Mouse (Mus musculus): ENCODE results near the gene Hsf4.

The Hsf4 gene

DNA sequence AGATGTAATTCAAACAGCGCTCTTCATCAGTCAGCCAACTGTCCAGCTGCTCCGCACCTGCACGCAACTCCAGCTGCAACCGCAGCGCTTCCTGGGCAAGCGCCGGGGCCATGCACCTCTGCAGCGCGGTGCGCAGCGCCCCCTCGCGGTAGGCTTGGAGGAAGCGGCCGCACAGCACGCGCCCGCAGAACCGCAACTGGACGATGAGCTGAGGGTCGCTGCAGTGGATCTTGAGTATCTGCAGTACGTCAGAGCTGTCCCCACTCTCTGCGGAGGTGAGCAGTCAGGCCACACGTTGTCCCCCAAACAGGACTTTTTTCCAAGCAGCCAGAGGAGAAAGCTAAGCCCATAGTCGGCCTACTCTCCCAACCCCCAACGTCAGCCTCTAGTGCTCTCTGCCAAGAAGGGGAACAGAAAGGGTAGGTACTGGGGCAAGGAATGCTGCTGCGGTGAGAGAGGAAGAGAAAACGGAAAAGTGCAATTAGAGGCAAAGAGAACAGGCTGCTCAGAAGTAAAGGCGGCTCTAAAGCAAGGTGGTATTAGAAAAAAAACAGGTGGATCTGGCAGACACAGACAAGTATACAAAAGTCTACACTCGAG is 9.8 kb upstream of the Hsf4 start:
- peak; percentile 78 for DNase-seq (ENCODE audit: extremely low spot score)

DNA sequence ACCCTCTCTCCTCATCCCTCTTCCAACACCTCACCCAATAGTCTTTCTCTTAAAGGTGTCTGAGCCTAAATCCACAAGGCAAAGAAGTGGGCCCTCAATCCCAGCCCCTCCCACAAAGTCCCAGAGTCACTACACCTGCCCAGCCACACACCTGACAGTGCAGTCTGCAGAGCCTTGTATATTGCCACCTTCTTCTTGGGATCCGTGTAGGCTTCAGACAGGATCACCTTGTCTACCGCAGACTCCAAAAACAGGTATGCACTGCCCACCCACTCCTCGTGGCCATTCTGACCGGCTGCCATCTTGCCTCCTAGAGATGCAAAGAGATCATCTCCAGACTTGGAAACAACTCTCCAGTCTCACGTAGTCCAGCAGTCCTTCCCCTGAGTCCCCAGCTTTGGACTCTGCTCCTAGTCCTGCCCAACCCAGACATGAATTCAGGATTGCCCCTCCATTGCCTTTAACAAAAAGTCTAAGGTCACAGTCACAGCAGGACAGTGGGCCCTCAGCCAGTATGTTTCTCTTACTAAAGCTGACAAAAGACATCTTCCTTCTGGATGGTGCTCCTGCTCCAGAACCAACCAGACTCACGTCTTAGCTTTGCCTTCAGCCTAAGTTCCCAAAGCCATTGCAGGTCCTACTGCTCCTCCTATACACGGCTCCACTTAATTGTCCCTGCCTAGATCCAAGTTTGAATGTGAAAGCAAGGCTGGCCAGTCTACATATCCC is 9.1 kb upstream of the Hsf4 start:
- no peak for DNase-seq (ENCODE audit: extremely low spot score)

DNA sequence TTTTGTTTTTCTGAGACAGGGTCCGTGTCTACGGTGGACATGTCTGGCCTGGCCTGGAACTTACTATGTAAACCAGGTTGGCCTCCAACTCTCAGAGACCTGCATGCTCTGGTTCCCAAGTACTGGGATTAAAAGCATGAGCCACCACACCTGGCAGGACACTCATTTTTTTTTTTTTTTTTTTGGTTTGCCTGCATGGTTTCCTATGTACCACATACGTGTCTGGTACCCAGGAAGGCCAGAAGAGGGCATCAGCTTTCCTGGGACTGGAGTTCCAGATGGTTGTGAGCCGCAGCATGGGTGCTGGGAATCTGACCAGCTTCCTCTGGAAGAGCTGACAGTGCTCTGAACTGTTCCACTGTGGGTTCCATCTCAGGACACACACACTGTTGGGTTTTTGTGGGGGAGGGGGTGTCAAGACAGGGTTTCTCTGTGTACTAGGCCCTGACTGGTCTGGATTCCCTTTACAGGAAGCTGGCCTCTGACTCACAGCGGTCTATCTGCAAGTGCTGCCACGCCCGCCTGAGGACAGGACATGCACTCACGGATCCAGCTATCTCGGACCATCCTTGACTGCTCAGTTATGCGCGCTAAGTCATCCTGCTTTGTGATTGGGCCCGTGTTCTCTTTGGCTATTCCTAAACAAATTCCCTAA is 8.1 kb upstream of the Hsf4 start:
- DNase-seq (ENCODE audit: extremely low spot score): no peak

DNA sequence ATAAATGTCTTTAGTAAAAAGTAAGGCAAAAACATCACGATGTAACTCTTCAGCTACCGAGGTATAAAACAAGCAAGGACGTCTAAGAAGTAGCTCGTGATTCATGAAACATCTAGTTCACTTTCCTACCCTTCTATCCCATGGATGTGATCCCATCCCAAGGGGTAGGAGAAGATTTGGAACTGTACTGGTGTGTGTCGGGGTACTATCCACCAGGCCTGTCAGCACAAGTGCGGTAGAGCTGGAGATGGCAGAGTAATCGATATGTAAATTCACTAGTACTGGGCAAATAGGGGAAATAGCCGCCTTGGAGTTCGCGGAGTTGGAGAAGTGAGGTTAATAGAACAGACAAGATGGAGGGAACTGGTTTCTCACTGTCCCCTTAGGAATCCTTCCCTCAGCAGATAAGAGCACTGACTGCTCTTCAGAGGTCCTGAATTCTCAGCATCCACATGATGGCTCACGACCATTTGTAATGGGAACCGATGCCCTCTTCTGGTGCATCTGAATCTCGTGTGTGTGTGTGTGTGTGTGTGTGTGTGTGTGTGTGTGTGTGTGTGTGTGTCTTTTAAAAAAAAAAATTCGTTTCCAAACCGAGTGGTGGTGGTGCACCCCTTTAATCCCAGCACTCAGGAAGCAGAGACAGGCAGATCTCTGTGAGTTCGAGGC is 6.2 kb upstream of the Hsf4 start:
- DNase-seq (ENCODE audit: extremely low spot score): no peak

DNA sequence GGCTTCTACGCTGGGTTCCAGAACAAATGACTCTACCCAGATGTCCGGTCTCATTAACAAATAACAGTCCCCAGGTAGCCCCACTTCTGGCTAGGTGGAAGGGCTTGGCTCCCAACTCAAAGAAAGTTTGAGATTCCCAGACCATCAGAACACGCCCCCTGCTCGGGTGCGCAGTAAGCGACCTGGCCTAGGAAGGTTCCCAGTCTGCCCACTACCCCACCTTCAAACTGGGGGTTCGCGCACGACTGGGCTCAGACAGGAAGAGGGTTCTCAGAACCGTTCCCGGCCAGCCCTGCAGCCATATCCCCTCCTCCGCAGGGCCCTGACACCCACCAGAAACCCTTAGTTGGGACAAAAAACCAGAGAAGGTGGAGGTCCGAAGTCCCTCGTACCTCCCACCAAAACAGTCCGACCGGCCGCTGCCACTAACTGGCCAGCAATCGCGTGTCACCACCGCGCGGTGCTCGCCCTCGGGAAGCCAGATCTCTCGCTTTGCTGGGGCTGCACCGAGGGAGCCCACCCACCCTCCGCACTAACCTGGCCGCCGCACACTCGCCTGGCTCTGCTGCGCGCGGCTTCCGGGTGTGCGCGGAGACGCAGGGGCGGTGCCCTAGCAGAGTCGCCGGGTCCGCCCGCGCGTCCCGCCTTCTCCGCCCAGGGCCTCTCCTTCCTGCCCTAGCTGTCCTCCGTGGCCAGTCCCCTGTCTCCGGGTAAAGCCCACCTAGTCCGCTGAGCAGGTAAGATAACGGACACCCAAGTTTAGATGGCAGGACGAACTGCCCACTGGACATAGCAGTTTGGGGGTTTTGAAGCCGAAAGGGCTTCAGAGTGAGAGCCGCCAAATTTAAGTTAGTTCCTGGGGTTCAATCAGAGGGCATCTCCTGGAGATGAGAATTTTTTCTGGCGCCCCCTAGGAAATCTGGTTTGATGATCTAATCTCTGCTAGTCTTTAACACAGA is 5.3 kb upstream of the Hsf4 start, which contains the start of the genes Tradd and Fbxl8:
Tradd (minus strand) TSS at position 586 of the 959 bp plus-strand sequence.
Fbxl8 (plus strand) TSS at position 625 of the 959 bp plus-strand sequence.
- DNase-seq (ENCODE audit: extremely low spot score): peak; percentile 78

DNA sequence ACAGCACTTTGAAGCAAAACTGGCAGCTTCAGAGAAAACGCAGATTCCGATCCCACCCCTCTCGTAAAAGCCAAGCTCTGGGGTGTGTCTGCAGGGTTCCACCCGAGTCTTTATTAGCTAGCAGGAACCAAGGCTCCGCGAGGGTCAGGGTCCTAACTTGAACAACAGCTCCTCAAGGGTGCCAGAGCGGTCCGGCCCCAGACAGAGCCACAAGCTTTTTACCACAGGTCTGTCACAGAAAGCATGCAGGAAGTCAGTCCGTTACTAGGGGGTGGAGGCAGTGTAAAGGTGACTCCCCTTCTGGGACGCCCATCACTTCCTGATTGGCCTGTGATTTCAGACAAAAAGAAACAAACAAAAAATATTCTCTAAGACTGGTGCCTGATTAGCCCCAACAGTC is 4.5 kb upstream of the Hsf4 start:
- DNase-seq (ENCODE audit: extremely low spot score): no peak

DNA sequence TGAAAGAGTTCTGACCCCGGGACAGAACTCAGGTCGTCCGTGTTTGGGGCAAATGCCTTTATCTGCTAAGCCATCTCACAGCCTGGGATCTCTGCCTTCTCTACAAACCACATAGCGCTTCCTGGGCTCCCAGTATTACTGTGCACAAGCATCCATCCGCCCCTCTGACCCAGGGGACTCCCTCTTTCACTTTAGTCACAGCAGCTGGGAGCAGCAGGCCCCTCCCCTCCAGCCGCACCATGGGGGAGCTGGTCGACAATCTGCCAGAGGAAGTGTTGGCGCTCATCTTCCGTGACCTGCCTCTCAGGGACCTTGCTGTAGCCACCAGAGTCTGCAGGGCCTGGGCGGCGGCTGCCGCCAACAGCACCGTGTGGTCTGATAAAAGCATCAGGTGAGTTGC is 2.8 kb upstream of the Hsf4 start:
- no peak for DNase-seq (ENCODE audit: extremely low spot score)

DNA sequence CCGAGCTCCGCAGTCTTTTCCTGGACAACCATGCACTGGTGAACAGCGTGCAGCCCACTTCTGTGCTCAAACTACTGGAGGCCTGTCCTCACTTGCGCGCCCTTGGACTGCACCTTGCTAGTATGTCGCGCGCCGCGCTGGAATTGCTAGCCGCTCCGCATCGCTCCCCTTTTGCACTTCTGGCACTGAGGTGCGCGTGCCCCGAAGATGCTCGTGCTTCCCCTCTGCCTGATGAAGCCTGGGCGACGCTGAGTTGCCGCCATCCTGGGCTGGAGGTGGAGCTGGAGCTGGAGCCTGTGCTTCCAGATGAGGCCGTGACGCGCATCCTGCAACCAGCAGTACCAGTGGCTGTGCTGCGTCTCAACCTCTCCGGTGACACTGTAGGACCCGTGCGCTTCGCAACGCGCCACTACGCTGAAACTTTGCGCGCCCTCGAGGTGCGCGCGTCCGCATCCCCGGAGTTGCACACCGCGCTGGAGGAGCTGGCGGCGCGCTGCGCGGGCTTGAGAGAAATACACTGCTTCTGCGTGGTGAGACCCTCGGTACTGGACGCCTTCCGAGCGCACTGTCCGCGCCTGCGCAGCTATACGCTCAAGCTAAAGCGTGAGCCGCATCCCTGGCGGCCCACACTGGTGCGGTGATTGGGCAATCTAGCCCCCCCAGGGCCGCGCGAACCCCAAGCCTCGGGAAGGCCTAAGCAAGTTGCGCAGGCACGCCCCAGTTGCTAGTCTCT is 1.1 kb upstream of the Hsf4 start:
- DNase-seq (ENCODE audit: extremely low spot score): no peak

DNA sequence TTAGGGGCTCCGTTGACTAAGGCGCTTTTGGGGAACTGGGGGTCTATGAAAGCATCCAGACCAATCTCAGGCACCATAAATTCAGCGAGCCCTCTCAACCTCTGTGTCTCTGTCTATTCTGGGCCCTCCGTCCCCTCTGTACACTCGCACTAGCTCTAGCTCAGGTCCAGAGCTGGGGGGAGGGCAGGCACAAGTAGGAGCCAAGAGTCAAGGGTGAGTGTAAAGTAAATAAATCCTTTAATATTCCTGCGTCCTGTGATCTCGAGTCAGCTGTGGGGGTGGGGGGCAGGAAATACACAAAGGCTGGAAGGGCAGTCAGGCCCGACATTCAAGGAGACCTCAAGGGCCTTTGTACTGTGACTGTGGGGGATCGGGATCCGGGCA is 534 bp upstream of the Hsf4 start:
- DNase-seq (ENCODE audit: extremely low spot score): no peak

DNA sequence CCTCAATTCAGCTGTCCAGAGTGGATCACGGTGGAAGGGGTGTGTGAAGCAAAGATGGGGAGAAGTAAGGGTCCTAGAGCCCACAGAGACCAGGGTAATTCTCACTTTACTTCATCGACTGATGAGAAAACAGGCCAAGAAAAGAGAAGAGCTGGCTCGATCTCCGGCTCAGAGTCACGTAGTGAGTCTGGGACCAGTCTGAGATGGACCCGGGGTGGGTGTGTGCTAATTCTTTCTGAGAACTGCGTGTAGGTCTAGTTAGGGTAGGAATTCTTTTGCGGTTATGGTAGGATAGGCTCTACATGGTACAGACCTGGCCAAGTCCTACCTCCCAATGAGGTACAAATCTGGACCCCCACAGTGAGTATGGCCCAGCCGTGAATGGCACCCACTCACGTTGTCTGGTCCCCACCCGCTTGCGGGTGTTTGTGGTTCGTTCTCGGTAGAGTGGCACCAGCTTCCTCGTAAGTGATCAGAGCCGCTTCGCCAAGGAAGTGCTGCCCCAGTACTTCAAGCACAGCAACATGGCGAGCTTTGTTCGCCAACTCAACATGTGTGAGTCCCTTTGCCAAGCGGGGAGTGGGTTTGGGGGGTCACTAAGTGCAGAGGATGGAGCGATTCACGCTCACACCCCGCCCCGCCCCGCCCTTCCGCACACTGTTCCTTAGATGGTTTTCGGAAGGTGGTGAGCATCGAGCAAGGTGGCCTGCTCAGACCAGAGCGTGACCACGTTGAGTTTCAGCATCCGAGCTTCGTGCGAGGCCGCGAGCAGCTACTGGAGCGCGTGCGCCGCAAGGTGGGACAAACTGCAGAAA is 707 bp downstream of the Hsf4 start:
- no peak for DNase-seq (ENCODE audit: extremely low spot score)

DNA sequence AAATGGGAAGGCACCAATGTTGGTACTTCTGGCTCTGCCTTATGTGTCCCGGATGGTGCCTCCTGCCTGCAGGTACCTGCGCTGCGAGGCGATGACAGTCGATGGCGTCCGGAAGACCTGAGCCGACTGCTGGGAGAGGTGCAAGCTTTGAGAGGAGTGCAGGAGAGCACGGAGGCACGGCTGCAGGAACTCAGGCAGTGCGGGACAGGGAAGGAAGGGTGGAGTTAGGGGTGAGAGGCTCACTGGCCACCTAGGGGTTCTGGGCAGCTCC is 1.2 kb downstream of the Hsf4 start:
- DNase-seq (ENCODE audit: extremely low spot score): no peak

DNA sequence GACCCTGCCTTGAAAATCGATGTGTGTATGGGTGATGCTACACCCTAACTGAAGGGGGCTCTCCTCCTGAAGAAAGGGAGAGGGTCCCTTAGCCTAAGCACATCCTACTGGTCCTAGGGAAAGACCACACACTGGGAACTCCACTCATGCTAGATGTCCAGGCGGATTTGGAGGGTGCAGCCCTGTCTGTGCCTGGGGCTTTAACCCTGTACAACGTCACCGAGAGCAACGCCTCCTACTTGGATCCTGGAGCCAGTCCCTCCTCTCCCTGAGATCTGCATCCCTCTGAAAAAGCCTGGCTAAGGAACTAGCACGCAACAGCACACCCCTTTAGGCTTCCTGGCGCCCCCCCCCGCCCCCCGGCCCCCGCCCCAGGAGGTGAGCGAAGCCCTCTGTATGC is 5.8 kb downstream of the Hsf4 start:
- no peak for DNase-seq (ENCODE audit: extremely low spot score)

DNA sequence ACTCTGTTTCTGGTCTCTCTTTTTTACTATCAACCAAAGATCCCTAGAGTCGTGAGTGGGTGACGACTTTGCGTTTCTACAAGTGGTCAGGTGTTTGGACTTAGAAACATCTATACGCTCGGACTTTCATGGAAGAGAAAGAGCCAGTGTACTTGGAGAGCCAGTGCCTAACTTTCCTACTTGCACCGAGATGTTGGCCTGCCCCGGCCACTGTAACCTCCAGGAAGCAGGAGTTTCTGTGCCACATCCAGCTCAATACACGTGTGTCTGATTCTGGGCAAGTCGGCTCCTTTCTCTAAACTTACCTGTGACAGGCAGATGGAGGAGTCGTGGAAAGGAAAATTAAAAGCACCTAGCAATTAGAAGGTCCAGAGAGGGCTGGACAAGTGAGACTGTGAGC is 6.2 kb downstream of the Hsf4 start, which contains the start of gene Nol3:
Nol3 (plus strand) TSS at position 301 of the 400 bp plus-strand sequence.
- DNase-seq (ENCODE audit: extremely low spot score): no peak

DNA sequence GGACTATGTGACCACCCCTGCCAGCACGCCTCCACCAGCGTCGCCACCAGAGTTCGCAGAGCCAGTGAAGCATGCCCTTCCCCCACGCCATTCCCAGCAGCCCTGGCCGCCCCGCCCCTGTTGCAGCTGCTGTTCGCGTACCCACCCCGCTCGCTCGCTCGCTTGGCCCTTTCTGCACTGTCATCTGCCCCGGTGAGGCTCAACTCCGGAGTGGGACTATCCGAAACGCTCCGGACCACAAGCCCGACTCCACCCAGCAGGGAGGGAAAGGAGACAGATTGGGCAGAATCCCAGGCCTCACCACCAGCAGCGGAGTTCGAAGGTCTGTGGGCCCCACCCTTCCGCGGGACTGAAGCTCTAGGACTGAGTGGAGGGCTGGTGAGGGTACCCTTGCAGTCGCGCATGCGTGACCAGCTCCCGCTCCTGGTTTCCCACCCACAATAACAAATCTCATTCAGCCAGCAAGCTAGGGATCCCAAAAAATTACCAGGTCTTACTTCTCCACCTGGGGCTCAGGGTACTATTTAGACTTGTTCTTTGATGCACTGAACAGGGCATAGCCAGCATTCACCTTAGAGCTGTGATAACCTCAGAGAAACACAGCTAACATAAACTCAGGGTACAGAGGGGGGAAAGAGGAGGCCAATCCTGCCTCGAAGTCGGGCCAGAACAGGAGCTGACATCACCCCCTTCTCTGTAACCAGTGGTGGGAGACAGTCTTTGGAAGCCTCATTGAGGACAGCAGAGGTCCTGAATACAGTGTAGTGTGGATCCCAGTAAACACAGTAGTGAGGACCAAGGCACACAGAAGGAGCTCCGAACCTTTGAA is 6.9 kb downstream of the Hsf4 start:
- no peak for DNase-seq (ENCODE audit: extremely low spot score)

DNA sequence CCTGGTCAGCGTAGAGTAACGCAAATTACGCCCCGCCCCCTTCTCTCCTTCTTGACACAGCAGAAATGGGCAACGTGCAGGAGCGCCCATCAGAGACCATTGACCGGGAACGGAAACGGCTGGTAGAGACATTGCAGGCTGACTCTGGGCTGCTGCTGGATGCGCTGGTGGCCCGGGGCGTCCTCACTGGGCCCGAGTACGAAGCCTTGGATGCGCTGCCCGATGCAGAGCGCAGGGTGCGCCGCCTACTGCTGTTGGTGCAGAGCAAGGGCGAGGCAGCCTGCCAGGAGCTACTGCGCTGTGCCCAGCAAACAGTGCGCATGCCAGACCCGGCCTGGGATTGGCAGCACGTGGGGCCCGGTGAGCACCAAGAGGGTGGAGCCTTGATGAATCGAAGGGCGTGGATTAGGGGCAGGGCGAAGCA is 9.3 kb downstream of the Hsf4 start:
- DNase-seq (ENCODE audit: extremely low spot score): no peak

DNA sequence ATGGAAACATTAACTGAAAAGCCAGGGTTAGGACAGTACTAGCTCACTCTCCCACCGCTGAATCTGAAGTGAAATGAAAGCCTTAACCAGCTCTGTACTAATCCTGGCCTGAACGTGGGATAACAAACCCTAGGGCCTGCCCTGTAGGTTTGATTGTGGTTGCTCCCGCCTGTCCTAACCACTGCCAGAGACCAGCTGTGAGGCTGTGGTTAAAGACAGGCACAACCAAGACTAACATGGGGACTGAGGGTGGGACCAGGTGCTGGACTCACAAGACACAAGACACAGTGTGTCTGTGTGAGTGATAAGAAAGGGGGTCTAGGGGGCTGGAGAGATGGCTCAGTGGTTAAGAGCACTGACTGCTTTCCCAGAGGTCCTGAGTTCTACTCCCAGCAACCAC is 11.0 kb downstream of the Hsf4 start:
- no peak for DNase-seq (ENCODE audit: extremely low spot score)

DNA sequence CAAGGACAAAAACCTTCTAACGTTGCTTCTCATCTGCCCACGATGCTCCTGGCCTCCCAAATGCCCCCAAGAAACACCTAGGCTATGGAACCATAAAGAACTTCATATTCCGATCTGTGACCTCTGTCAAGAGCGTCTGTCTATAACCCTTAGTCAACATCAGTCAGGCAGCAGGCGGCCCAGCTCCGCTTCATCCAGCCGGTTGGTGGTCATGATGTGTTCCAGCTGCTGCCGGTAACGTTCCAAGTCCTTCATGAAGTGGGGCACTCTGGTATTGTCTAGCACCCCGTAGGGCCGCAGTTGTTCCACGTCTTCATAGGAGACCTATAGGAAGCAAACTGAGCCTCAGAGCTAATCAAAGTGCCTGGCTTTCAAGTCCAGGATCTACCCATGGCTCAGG is 12.2 kb downstream of the Hsf4 start:
- DNase-seq (ENCODE audit: extremely low spot score): no peak

DNA sequence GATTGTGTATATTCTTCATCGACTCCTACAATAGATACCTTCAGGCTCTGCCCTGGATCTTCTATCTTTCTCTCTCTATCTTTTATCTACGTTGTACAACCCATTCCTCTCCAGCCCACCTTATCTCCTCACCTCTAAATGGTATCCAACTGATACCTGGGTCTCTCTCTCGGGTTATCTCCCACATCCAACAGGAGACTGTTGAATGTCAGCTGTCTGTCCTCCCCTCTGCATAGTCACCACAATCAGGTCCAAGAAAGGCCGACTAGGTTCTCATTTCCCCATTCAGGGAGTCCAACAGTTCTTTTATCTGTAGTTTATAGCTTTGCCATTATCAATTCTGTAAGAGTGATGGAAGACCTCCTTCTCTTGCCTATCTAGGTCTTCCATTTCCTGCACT is 12.6 kb downstream of the Hsf4 start:
- no peak for DNase-seq (ENCODE audit: extremely low spot score)

DNA sequence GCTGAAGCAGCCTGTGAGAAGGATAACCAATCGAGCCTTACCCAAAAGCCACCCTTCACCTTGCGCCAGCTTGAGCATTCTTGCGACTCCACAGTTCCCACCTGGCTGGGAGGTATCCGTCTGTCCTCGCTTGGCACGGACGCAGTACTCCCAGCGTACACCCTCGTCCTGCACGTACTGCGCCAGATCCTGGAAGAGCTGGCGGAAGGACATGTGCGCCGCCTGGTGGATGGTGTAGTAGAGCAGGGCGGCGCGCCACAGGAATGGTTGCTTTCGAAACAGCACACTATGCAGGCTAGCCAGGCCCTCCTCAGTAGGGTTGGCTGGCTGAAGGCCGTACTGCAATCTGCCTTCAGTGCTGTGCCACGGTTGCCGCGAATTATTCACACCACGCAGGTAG is 13.5 kb downstream of the Hsf4 start:
- DNase-seq (ENCODE audit: extremely low spot score): peak; percentile 42

Measured in embryo, embryonic 9.5 days (tissue).